Mouse (Mus musculus): Measurements from ENCODE around the gene Tmed9.
A peak's percentile ranks its signal among the peaks of the same experiment; 100 is the strongest.

Gene Tmed9

DNA sequence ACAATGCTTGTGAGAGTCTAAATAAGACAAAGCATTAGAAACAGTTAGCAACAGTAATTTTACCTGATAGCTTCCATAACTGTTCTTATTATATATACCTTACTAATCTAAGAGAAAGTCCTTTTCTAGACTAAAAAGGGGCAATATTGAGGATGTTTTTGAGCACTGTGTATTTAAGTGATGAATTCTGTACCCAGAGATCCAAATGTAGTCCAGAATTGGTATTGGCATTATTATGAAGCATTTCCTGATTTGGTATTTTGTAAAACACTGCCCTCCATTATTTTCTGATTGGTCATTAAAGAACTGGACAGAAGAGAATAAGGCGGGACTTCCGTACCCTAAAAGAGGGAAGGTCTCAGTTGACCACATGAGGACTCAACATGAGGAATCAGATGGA, at the start of gene Tmed9:
TSS of gene Tmed9 (plus strand) at position 301 of the 400 bp plus-strand sequence.
- DNase-seq (ENCODE audit: low read depth, low spot score) = no peak

DNA sequence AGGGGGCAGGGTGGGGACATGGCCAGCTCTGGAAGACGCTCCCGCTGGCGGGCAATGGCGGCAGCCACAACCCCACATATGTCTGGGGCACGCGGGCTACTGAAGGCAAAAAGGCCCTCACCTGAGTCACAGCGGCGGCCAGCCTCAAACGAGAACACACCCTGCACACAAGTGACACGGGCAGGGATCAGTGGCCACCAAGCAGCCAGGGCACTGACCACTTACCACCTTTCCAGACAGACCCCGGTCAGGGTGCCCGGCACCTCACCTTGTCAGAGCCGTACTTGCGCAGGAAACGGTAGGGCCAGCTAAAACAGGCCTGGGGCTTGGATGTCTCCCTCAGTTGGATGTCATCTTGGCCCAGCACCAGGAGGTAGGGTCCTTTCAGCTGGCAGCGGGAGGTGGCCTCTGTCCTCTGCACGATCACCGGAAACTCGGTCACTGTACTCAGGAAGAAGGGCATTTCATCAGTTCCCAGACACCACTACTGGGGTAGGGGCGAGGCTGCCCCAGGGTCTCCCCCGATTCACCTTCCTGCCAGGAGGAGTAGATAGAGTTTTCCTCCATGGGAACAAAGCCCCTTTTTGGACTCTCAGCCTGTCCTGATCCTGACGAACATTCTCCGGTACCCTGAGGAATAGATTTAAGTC, 49.5 kb upstream of the Tmed9 start:
- DNase-seq (ENCODE audit: low read depth, low spot score) = no peak

DNA sequence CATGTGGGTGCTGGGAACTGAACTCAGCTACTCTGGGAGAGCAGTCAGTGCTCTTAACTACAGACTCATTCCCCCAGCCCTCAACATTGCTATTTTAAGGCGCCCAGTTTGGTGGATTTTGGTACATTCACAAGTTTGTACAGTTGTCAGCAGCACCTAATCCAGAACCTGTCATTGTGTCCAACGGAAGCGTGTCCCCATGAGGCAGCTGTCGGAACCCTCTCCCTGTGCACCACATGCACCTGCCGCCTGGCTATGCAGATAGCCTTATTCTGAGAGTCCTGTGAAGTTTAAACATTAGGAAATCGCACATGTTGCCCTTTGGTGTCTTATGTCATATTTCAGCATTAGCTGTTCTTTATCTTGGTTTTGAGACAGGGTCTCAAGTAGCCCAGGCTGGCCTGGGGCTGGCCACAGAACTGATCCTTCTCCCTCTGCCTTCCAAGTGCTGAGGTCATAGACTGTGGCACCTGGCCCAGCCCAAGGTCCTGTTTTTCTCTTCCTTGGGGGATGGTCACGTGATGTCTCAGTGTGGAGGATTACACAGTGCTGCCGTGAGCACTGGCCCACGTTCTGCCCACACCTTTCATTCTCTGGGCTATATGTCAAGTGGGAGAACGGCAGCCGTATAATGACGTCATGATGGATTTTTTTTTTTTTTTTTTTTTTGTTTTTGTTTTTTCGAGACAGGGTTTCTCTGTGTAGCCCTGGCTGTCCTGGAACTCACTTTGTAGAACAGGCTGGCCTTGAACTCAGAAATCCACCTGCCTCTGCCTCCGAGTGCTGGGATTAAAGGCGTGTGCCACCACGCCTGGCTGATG, 47.6 kb upstream of the Tmed9 start:
- DNase-seq (ENCODE audit: low read depth, low spot score) = no peak

DNA sequence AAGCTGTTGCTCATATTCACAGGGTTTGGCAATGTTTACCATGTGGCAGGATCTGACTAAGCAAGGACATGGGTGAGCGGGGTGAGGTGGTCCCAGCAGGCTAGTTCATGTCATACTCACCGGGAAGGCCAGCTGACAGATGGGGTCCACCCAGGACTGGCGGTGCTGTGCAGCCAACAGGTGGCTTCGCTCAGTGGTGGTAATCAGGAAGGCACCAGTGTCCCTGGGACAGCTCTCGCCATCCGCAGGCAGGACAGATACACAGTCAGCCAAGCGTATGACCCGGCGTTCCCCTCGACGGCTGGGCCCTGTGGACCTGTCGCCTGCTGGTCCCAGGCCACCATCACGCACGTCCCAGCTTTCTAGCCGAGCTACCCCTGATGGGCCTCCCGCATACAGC, 46.3 kb upstream of the Tmed9 start:
- DNase-seq (ENCODE audit: low read depth, low spot score) = no peak

DNA sequence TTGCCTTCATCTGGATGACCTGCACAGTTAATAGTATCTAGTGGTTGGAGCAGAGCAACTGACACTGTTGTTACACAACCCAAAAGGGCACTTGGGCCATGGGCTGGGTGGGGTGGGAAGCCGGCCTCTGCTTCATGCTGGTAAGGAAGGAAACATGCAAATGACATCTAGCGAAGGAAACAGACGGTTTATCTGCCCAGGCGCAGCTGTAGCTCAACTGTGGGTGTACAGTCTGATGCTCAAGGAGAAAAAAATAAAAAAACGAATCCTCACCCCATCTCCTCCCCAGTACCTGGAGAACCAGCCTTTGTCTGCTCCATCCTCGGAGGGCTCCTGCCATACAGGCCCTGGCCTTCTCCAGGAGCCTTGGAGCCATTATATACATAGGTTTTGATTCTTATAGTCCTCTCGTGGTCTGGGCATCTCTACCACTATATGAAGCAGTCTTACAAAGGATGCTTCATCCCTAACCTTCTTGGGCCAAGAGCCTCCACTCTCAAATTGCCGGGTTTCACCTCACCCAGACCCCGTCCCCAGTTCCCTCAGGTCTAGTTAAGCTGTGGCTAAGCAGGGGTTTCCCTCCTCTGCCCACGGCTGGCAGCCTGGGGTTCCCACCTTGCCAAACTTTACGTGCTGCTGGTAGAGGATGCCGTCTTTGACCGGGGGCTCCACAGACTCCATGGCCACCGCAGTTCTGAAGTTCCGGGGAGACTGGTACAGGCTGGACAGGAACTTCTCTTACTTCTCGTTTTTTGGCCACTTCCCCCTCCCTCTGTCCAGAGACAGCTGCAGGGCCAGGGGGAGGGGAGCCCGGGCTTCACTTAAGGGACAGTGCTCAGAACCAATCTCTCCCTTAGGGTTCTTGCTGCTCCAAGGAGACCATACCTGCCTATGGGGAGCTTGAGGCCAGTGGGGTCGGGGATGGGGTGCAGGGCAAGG, 45.4 kb upstream of the Tmed9 start:
- no peak for DNase-seq (ENCODE audit: low read depth, low spot score)

DNA sequence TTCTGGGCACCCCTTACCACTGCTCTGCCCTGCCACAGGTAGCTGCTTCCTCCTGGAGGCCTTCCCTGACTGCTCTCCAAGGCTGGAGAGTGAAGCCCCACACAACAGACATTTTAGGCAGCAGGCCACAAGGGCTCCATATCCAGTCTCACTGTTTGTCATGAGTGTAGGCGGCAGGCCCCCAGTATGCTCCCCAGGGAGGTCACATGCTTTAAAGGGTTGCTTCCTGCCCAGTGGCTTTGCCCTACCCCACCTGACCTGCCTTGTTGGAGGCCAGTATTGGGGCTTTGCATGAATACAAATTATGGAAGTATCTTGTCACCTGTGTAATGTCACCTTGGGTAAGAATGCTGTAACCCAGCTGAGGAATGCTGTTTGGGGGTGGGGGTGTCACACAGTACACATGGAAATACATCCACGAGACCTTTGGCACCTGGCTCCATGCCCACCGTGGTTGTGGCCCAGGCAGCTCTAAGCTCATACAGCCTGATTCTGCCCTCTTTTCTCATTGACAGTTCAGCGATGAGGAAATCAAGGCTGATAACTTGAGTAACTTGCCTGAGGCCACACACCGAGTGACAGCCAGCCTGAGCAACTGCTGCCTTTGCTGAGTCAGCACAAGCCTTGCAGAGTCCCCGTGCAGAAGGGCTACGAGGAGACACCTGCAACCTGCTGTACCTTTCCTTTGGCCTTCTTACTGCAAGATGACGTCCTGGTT, 44.2 kb upstream of the Tmed9 start, which contains the start of gene Dok3:
TSS of gene Dok3 (minus strand) at position 99 of the 718 bp plus-strand sequence.
- DNase-seq (ENCODE audit: low read depth, low spot score) = no peak

DNA sequence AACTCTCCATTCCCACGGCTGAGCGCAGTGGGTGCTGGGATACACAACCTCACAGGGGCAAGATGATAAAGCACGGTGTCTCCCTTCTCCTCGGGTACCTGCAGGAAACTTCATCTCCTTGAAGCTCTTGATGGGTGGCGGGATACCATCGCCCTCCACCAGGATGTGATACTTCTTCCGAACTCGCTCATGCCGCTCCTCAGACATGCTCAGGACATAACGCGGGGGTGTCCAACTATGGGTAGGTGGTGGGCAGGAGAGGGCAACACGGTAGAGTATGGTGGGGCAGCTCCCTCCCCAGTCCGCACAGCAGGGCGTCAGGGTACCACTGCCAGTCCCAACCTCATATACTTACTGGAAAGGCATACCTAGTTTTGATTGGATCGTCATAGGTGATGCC, 38.3 kb upstream of the Tmed9 start:
- DNase-seq (ENCODE audit: low read depth, low spot score) = no peak

DNA sequence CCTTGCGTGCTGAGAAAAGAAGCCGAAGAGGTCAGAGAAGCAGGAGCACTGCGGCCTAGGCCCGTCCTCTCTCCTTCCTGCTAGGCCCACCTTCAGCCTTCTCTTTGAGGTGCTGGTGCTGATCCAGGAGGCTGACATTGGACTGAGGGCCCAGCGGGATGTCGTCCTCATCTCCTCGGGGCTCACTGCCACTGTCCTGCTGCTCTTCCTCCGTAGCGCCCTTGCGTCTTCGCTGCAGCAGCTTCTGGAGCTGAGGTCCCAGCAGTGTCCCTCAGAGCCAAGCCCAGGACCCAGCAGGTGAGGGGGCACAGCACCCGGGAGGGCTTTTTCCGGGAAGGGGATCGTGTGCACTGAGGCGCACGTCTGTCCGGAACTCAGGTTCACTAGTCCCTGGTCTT, 37.7 kb upstream of the Tmed9 start:
- no peak for DNase-seq (ENCODE audit: low read depth, low spot score)

DNA sequence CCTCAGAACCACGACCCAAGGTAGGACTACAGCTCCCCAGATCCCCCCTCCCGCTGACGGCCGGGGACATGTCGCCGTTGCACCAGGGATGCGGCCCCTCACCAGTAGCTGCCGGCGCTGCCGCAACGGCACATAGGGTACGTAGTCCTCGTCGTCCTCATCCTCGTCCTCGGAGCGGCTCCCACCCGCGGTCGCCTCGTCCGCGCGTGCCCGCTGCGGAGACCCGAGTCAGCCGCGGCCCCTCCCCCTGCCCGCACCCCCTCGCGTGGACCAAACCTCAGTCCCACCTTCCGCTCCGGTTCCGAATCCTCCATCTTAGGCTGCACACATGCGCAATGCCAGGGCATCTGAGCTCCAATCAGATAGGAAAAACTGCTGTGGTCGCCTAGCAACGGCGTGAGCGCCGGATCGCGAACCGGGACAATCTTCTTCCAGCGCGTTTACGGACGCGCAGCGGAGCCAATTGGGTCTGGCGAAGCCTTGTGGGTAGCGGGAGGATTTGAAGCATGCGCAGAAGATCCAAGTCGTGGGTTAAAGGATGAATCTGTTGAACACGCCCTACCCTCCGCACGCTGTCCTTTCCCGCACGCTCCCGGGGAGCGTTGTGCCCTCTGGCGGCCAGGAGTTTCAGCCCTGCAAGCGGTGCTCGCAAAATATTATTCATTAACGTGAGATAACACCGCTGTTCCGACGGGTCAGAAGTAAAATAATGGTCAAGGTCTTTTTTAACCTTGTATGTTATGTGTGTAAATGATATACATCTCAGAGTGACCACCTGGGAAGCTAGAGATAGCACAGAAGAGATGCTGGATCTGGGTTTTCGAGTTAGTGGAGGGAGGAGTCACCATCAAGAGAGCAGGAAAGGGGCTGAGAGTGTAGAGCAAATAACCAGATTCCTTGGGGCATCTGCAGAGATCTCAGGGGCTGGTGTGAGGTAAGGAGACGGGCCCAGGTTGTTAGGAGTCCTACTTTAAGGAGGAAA, 37.0 kb upstream of the Tmed9 start, which contains the start of gene Ddx41:
TSS of gene Ddx41 (minus strand) at position 465 of the 982 bp plus-strand sequence.
- DNase-seq (ENCODE audit: low read depth, low spot score) = peak; percentile 98

DNA sequence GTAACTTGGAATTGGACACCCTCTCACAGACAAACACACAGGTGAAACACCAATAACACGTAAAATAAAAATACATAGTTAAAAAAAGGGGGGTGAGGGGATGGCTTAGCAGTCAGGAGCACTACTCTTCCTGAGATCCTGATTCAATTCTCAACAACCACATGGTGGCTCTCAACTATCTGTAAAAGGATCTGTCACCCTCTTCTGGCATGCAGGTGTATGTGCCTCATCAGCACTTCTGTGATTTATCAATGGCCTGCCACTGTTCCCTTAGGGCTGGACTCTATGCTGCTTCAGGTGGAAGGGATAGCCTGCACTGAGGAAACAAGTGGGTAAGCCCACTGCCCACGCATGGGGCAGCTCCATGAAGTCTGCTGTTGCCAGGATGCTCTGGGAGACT, 32.6 kb upstream of the Tmed9 start:
- DNase-seq (ENCODE audit: low read depth, low spot score) = no peak

DNA sequence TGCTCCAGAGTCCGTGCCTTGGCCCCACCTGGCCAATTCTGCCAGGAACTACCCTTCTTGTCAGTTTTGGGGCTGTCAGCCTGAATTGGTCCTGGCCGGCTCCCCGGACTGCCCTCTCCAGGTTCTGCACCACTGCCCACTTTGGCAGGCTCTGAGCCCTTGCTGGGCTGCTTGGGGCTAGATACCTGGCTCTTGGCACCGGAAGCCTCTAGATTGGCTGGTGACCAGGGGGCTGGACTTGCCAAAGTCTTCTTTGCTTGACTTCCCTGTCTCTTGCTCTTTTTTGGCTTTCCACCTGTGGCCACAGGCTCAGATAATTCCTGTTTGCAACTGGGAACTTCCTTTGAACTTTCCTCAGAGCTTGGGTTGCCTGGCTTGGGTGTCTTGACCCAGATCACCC, 30.6 kb upstream of the Tmed9 start:
- DNase-seq (ENCODE audit: low read depth, low spot score) = no peak

DNA sequence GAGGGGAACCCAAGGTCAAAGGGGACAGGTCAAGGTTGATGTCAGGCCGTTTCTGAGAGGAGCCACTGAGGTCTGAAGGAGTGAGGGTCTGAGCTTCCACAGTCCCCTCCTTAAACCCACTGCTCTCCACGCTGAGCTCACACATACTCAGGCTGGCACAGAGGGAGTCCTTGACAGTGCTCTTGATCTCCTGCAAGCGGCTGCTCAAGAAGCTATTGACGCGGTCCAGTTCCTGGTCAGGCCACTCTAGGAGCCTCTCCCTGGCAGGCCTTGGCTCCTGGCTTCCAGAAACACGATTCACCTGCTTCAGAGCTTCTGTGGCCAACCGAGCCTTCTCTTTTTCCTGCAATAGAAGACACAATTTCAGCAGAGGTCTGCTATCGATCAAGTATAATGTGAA, 30.1 kb upstream of the Tmed9 start:
- no peak for DNase-seq (ENCODE audit: low read depth, low spot score)

DNA sequence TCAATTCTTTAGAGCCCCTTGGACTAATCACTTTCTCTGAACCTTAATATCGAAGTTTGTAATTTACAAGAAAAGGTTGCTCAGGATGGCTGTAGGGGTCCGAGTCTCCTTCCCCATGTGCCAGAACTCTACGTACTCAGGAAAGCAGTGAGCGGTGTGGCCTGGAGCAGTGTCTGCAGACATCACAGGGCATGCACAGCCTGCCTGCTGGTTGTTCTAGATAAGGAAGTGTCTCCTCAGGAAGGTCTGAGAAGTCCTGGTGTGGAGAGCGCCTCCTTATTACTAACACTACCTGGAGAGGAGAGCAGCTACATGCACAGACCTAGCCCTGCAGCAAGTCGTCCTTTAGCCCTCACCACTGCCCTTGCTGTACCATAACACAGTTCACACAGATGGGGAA, 28.7 kb upstream of the Tmed9 start:
- DNase-seq (ENCODE audit: low read depth, low spot score) = no peak

DNA sequence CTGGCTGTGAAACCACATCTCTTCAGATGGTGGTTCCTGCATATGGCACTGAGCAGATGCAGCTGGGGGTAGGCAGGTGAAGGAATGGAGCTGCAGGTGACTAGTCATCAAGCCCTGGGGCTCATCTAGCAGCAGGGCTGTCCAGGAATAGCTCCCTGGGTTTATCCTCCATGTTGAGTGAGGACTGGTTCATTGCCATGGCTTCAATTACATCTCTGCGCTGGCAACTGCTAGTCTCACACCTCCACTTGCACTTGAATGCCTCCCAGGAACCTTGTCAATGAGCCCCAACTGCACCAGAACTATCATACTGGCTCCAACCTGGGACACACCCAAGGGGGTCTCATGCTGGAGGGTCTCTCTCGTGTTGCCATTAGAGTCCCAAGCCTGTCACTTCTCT, 25.6 kb upstream of the Tmed9 start:
- DNase-seq (ENCODE audit: low read depth, low spot score) = no peak

DNA sequence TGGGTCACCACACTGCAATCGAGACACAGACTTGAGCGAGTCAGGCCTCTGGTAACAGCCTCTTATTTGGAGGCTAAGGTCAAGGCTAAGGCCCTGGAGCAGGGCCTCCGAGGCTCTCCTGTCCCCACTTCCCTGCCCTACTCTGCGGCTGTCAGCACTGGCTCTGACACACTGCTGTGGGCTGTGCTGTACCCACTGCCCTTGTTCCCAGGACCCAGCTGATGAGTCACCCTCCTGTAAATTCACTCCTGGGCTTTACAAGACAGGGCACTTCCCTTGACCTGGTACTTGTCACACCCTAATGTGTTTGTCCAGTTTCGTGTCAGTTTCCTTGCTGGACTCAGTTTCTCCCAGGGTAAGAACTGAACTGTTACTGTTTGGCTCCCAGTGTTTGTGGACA, 25.1 kb upstream of the Tmed9 start:
- DNase-seq (ENCODE audit: low read depth, low spot score) = no peak

DNA sequence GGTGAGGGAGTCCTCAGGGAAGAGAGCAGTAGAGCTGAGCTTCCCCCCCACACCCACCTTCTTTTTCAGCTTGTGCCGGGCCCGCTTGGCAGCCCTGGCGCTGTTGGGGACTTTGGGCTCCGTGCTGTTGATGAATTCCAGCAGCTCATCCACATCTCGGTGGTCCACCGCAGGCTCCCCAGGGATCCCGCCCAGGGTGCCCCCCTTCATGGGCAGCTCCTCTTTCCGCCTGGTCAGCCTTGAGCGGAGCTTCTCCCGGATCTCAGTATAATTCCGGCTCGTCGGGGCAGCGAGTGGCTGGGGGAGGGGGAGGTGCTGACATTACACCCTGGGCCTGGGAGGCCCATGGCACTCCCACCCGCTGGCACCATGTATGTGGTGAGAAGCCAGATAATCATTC, 24.5 kb upstream of the Tmed9 start:
- DNase-seq (ENCODE audit: low read depth, low spot score) = no peak

DNA sequence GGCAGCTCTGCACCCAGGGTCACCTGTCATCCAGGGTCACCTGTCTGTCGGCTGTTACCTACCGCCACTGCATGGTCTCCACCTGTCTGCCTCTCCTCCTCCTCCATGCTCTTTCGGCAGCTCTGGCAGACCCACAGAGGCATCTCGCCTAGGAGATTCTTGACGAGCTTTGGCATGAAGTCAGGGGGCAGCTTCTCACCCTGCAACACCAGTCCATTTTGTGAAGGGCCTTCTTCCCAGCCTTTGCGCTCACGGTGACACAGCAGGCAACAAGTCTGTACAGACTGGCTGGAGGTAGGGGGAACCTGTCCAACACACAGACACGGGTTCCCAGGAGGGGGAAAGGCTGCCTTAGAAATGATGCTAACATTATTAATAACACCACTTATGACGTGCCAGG, 17.6 kb upstream of the Tmed9 start:
- no peak for DNase-seq (ENCODE audit: low read depth, low spot score)

DNA sequence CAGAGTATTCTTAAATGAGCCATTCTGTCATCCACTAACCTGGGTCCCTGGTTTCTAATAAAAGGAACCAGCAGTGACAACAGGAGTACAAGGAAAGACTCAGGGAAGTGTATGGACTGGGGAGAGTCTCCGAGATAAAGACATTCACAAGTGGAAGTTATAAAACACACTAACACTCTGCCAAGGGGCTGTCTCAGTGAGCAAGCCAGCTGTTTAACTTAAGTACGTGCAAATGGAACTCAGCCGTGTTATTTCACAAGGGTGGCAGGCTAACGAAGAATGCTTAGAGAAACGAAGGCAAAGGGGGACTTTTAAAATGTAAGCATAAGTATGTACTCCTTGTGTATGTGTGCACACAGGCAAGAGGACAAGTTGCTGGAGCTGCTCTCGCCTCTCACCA, 16.0 kb upstream of the Tmed9 start:
- DNase-seq (ENCODE audit: low read depth, low spot score) = no peak

DNA sequence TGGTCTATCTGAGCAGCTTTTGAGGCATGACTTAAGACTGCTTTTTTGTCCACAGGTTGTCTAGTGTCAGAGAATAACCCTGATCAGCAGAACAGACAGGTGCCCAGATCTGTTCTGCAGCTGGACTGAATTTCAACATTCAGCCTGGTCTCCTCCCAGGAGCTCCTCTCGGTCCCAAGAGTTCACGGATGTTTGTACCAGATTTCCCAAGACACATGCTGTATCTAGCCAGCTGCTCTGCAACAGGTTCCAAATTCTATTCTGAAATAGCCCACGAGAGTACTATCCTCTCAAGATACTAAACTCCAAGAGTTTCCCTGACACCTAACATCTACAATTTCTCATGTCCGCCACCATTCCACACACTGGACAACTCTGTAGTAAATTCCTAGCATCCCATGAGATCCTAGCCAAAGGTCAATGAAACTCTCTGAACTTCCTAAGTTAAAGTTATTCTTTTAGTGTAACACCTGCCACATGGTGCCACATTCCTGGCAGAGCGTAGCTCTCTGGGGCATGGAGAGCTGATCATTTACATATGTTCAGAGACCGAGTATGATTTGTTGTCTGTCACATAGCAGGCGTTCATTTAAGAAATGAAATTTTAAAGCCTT, 10.2 kb upstream of the Tmed9 start:
- DNase-seq (ENCODE audit: low read depth, low spot score) = no peak

DNA sequence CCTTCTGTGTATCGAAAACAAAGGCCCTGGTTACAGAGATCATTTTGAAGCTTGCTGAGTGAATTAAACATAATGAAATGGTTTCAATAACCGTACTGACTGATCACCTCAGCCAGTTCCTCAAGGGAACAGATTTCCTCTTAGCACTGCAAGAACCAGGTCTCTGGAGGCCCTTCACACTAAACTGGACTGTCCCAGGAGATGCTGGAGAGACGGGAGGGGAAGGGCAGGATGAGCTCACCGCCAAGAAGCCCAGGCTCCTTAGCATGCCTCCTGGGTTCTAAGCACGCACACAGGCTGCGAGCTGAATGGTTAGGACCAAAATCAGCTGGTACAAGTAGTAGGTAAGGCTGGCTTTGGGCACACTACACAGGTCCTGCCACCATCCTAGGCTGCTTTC, 6.5 kb upstream of the Tmed9 start:
- DNase-seq (ENCODE audit: low read depth, low spot score) = no peak

Measured in c-Kit-negative CD71-positive TER-119-positive erythroid progenitor cells, embryonic 14.5 days (primary cell).